Mouse (Mus musculus) midbrain, postnatal 0 days (tissue): ENCODE measurements at regions not wholly inside any gene's neighbourhood (a gene's known extent, or its start where the extent isn't known, plus 50 kb on each side); places are given as distances from the start of the nearest gene placed in this dataset.

Experiments used
- ATAC-seq: fragments of 200-750 bp; cut with Nextera tagmentation; 2 replicates; pipeline ENCODE4 v1.8.0; 2017; ENCODE audit warnings: moderate number of reproducible peaks, mild to moderate bottlenecking, moderate TSS enrichment, moderate library complexity; ENCODE audit not compliant: low FRiP score
- DNase-seq: peaks from one replicate; pipeline ENCODE4 v3.0.0-alpha.2; 2015; ENCODE audit warnings: low spot score
- H3K27ac ChIP-seq: fragments of 300-500 bp; sonication (generic); 2 replicates; pipeline ENCODE4 v1.5.1; 2014; ENCODE audit warnings: low read depth, mild to moderate bottlenecking, low read length, mixed read lengths
- H3K27me3 ChIP-seq: fragments of 300-500 bp; sonication (generic); 2 replicates; pipeline ENCODE4 v1.6.1; 2014; ENCODE audit warnings: low read length, control low read depth, mixed read lengths; ENCODE audit not compliant: insufficient read depth
- H3K36me3 ChIP-seq: fragments of 300-500 bp; sonication (generic); 2 replicates; pipeline ENCODE4 v1.6.1; 2014; ENCODE audit warnings: low read length, control low read depth, mixed read lengths; ENCODE audit not compliant: insufficient read depth
- H3K4me1 ChIP-seq: fragments of 300-500 bp; sonication (generic); 2 replicates; pipeline ENCODE4 v1.6.1; 2014; ENCODE audit warnings: mild to moderate bottlenecking, control low read depth, antibody characterized with exemption, low read length, mixed read lengths; ENCODE audit not compliant: insufficient read depth
- H3K4me2 ChIP-seq: fragments of 300-500 bp; sonication (generic); 2 replicates; pipeline ENCODE4 v1.6.1; 2014; ENCODE audit warnings: low read depth, mild to moderate bottlenecking, low read length, mixed read lengths; ENCODE audit not compliant: poor library complexity, severe bottlenecking
- H3K4me3 ChIP-seq: fragments of 300-500 bp; sonication (generic); 2 replicates; pipeline ENCODE4 v1.5.1; 2014; ENCODE audit warnings: low read depth, mild to moderate bottlenecking, low read length, moderate library complexity
- H3K9ac ChIP-seq: fragments of 300-500 bp; sonication (generic); replicated peaks from 2 replicates; pipeline ENCODE4 v1.6.1; 2014; ENCODE audit warnings: mild to moderate bottlenecking, low read length, moderate library complexity, mixed read lengths; ENCODE audit not compliant: poor library complexity, severe bottlenecking
- H3K9me3 ChIP-seq: fragments of 300-500 bp; sonication (generic); 2 replicates; pipeline ENCODE4 v1.6.1; 2016; ENCODE audit warnings: low read length, control low read depth
- CTCF ChIP-seq: IDR thresholded peaks from 2 replicates; pipeline ENCODE4 v1.5.1; 2016; ENCODE audit warnings: antibody characterized with exemption, mild to moderate bottlenecking
- WGBS: fragments of 180-500 bp; shearing (Covaris S2); extraction: QIAGEN DNeasy Blood & Tissue Kit; methylation state at CpG from one replicate; pipeline ENCODE4 v1.1.7; 2014; 5-methylcytosine and 5-hydroxymethylcytosine counted together

GRCm38 (mm10) chr8:44799513-44799912, 135.7 kb upstream of the Fat1 start:
- no peak overlapping the region for H3K4me2 ChIP-seq
- no peaks in the 10 kb centered on the region for H3K36me3 ChIP-seq
- H3K27ac ChIP-seq: no peak overlapping the region
- H3K4me3 ChIP-seq: no peak overlapping the region
- ATAC-seq (no peak), DNase-seq (no peak)
- H3K9me3 ChIP-seq: no peaks in the 10 kb centered on the region
- H3K4me1 ChIP-seq: no peaks in the 10 kb centered on the region
- no peaks in the 10 kb centered on the region for H3K27me3 ChIP-seq
- 78% methylated on average over 3 of the region's 3 CpGs for WGBS
- TF ChIP-seq CTCF: no peak
- no peak overlapping the region for H3K9ac ChIP-seq

- DNase-seq (no peak), ATAC-seq (no peak)
- Histone ChIP-seq H3K9me3 (no peaks in the 10 kb centered on the region), H3K4me2 (no peak overlapping the region), H3K9ac (no peak overlapping the region), H3K36me3 (no peaks in the 10 kb centered on the region), H3K4me1 (no peaks in the 10 kb centered on the region), H3K27ac (no peak overlapping the region), H3K27me3 (no peaks in the 10 kb centered on the region), H3K4me3 (no peak overlapping the region)
- 62% methylated on average over 6 of the region's 6 CpGs for WGBS
- no peak for TF ChIP-seq CTCF
Measured at GRCm38 (mm10) chr8:44800827-44801273, 134.4 kb upstream of the Fat1 start.

- ATAC-seq: no peak
- no peaks in the 10 kb centered on the region for H3K4me1 ChIP-seq
- no peak overlapping the region for H3K4me3 ChIP-seq
- H3K9me3 ChIP-seq: no peaks in the 10 kb centered on the region
- no peak overlapping the region for H3K4me2 ChIP-seq
- H3K36me3 ChIP-seq: no peaks in the 10 kb centered on the region
- 38% methylated on average over 6 of the region's 6 CpGs for whole genome bisulfite sequencing
- no peaks in the 10 kb centered on the region for H3K27me3 ChIP-seq
- no peak overlapping the region for H3K27ac ChIP-seq
- no peak overlapping the region for H3K9ac ChIP-seq
- TF ChIP-seq CTCF: no peak
- DNase-seq: no peak
Measured at GRCm38 (mm10) chr8:44801604-44802206, 133.5 kb upstream of the Fat1 start.

DNA sequence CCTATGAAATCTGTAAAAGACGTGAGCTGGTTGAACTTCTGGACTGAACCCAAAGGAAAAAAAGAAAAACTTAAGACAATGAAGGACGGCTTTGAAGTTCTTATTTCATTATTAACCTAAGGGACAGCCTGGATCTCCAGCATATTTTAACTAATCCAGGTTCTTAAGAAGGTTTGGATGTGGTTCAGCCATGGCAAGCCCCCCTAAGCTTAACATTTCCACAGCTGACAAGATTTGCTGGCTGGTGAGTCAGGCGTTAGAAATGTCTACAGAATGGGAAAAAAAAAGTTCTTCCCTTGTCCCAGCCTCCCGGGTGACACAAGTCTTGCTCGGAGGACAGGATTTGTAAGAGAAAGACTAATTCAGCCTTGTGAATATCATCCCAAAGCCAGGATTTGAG, 132.9 kb upstream of the Fat1 start:
- no peak overlapping the region for H3K4me2 ChIP-seq
- 30% methylated on average over 5 of the region's 5 CpGs for WGBS
- H3K4me1 ChIP-seq: no peaks in the 10 kb centered on the region
- ATAC-seq (no peak), DNase-seq (no peak)
- no peak overlapping the region for H3K9ac ChIP-seq
- no peak overlapping the region for H3K4me3 ChIP-seq
- H3K27me3 ChIP-seq: no peaks in the 10 kb centered on the region
- no peak overlapping the region for H3K27ac ChIP-seq
- TF ChIP-seq CTCF: no peak
- H3K36me3 ChIP-seq: no peaks in the 10 kb centered on the region
- no peaks in the 10 kb centered on the region for H3K9me3 ChIP-seq

- ATAC-seq: no peak; the same call in 1 of the 2 replicates
Measured at GRCm38 (mm10) chr8:44804414-44805178, 130.7 kb upstream of the Fat1 start.

GRCm38 (mm10) chr8:44805179-44805815, 129.9 kb upstream of the Fat1 start:
- H3K27me3 ChIP-seq: no peaks in the 10 kb centered on the region
- no peak overlapping the region for H3K9ac ChIP-seq
- ATAC-seq: no peak
- no peak overlapping the region for H3K27ac ChIP-seq
- 74% methylated on average over 11 of the region's 11 CpGs for WGBS
- H3K4me2 ChIP-seq: no peak overlapping the region
- H3K4me1 ChIP-seq: no peaks in the 10 kb centered on the region
- H3K9me3 ChIP-seq: no peaks in the 10 kb centered on the region
- TF ChIP-seq CTCF: no peak
- H3K4me3 ChIP-seq: no peak overlapping the region
- H3K36me3 ChIP-seq: no peaks in the 10 kb centered on the region
- DNase-seq: no peak

More at GRCm38 (mm10) chr8:44804414-44805178, 130.7 kb upstream of the Fat1 start:
- Histone ChIP-seq H3K27ac (no peak overlapping the region), H3K4me3 (no peak overlapping the region), H3K9ac (no peak overlapping the region), H3K4me1 (no peaks in the 10 kb centered on the region), H3K27me3 (no peaks in the 10 kb centered on the region), H3K9me3 (no peaks in the 10 kb centered on the region), H3K36me3 (no peaks in the 10 kb centered on the region), H3K4me2 (no peak overlapping the region)
- TF ChIP-seq CTCF: no peak
- no peak for DNase-seq
- 22% methylated on average over 14 of the region's 14 CpGs for WGBS
